Mouse (Mus musculus): Measurements from ENCODE around the gene Bmf. TPM values are rescaled to one million over a fixed set of nuclear protein-coding genes. Genes with fewer than 3 reads are reported as not detected.
A peak's percentile ranks its signal among the peaks of the same experiment; 100 is the strongest.

Bmf gene
- polyA plus RNA-seq, 3 experiments from 2014 or later = 0.81 to 2.8 (median 1.7) TPM

GRCm38 (mm10) chr2:118543893-118544799 is 5.3 kb downstream of the Bmf start:
- ATAC-seq = peak; percentile 41

GRCm38 (mm10) chr2:118542971-118543573 is 6.4 kb downstream of the Bmf start:
- ATAC-seq = no peak

- no peak for ATAC-seq
Observed at GRCm38 (mm10) chr2:118541716-118542115, 7.8 kb downstream of the Bmf start.

GRCm38 (mm10) chr2:118540691-118541117 is 8.8 kb downstream of the Bmf start:
- ATAC-seq = no peak

- ATAC-seq = no peak
Observed at GRCm38 (mm10) chr2:118539881-118540516, 9.5 kb downstream of the Bmf start.

GRCm38 (mm10) chr2:118539040-118539439 is 10.4 kb downstream of the Bmf start:
- ATAC-seq = no peak

GRCm38 (mm10) chr2:118537226-118537625 is 12.3 kb downstream of the Bmf start:
- ATAC-seq = no peak

GRCm38 (mm10) chr2:118536553-118536952 is 12.9 kb downstream of the Bmf start:
- no peak for ATAC-seq

GRCm38 (mm10) chr2:118536111-118536510 is 13.4 kb downstream of the Bmf start:
- no peak for ATAC-seq

GRCm38 (mm10) chr2:118533969-118534368 is 15.5 kb downstream of the Bmf start:
- ATAC-seq = no peak

- no peak for ATAC-seq
Observed at GRCm38 (mm10) chr2:118532855-118533675, 16.4 kb downstream of the Bmf start.

- ATAC-seq = no peak
Observed at GRCm38 (mm10) chr2:118532401-118532800, 17.1 kb downstream of the Bmf start.

GRCm38 (mm10) chr2:118529466-118530181 is 19.9 kb downstream of the Bmf start:
- ATAC-seq = no peak

GRCm38 (mm10) chr2:118526545-118526944 is 22.9 kb downstream of the Bmf start:
- ATAC-seq = no peak

- ATAC-seq = no peak
Observed at GRCm38 (mm10) chr2:118524811-118525210, 24.7 kb downstream of the Bmf start.

GRCm38 (mm10) chr2:118523163-118523730 is 26.2 kb downstream of the Bmf start:
- ATAC-seq = no peak

- ATAC-seq = no peak
Observed at GRCm38 (mm10) chr2:118522265-118522664, 27.2 kb downstream of the Bmf start.

- ATAC-seq = no peak
Observed at GRCm38 (mm10) chr2:118520042-118520933, 29.2 kb downstream of the Bmf start.

- ATAC-seq = no peak
Observed at GRCm38 (mm10) chr2:118512418-118513377, 36.8 kb downstream of the Bmf start.
